Mouse (Mus musculus) MEL (cell line): ENCODE measurements around the gene Tbx21. TPM values are rescaled to one million over a fixed set of nuclear protein-coding genes. Genes with fewer than 3 reads are reported as not detected.

Experiments
- DNase-seq: peaks from one replicate; pipeline ENCODE4 v3.0.0; 2011; ENCODE audit warnings: low read depth, low spot score
- H3K27ac ChIP-seq: 2 replicates; pipeline ENCODE4 v1.5.1; 2012; ENCODE audit warnings: low read depth, mild to moderate bottlenecking, control low read depth, low read length, moderate library complexity; ENCODE audit not compliant: control insufficient read depth
- H3K27me3 ChIP-seq, 2 experiments: fragments of 150-350 bp in 1 of 2; sonication (generic) in 1 of 2; 2 replicates each; pipeline ENCODE4 v1.6.1; 2012; ENCODE audit warnings: low read length in 2 of 2, mild to moderate bottlenecking in 2 of 2, improper control_type of control experiment in 1 of 2, moderate library complexity in 1 of 2; ENCODE audit not compliant: insufficient read depth in 2 of 2, control insufficient read depth in 1 of 2
- H3K36me3 ChIP-seq, 2 experiments: 2 replicates each; pipeline ENCODE4 v1.6.1; 2012 to 2014; ENCODE audit warnings: low read length in 2 of 2, improper control_type of control experiment in 1 of 2, inconsistent platforms in 1 of 2, mild to moderate bottlenecking in 1 of 2; ENCODE audit not compliant: insufficient read depth in 2 of 2, control insufficient read depth in 1 of 2
- H3K4me1 ChIP-seq, 2 experiments: fragments of 150-350 bp in 1 of 2; sonication (generic) in 1 of 2; 2 replicates each; pipeline ENCODE4 v1.6.1; 2012; ENCODE audit warnings: low read length in 2 of 2, improper control_type of control experiment in 1 of 2, mild to moderate bottlenecking in 1 of 2; ENCODE audit not compliant: insufficient read depth in 2 of 2, control insufficient read depth in 1 of 2
- H3K4me3 ChIP-seq, 2 experiments: fragments of 150-350 bp in 1 of 2; sonication (generic) in 1 of 2; 2 replicates each; pipeline ENCODE4 v1.5.1; 2012; ENCODE audit warnings: low read depth in 2 of 2, low read length in 2 of 2, mild to moderate bottlenecking in 2 of 2, moderate library complexity in 2 of 2, control low read depth in 1 of 2, improper control_type of control experiment in 1 of 2; ENCODE audit not compliant: control insufficient read depth in 1 of 2, insufficient read depth in 1 of 2
- H3K79me2 ChIP-seq: 2 replicates; pipeline ENCODE4 v1.6.1; 2012; ENCODE audit warnings: mild to moderate bottlenecking, low read length, moderate library complexity; ENCODE audit not compliant: control insufficient read depth, poor library complexity, insufficient read depth
- H3K9ac ChIP-seq: 2 replicates; pipeline ENCODE4 v1.6.1; 2012; ENCODE audit warnings: low read depth, mild to moderate bottlenecking, control low read depth, low read length, moderate library complexity; ENCODE audit not compliant: control insufficient read depth, poor library complexity, severe bottlenecking
- H3K9me3 ChIP-seq: fragments of 150-350 bp; sonication (generic); replicated peaks from 2 replicates; pipeline ENCODE4 v1.6.1; 2012; ENCODE audit warnings: mild to moderate bottlenecking, low read length, improper control_type of control experiment, moderate library complexity; ENCODE audit not compliant: insufficient read depth
- BHLHE40 ChIP-seq: IDR thresholded peaks from 2 replicates; pipeline ENCODE4 v1.6.1; 2012; ENCODE audit warnings: low read depth, mild to moderate bottlenecking, inconsistent platforms, low read length, improper control_type of control experiment, borderline replicate concordance
- CHD2 ChIP-seq: IDR thresholded peaks from 2 replicates; pipeline ENCODE4 v1.6.1; 2011; ENCODE audit warnings: low read length, improper control_type of control experiment
- E2F4 ChIP-seq: IDR thresholded peaks from 2 replicates; pipeline ENCODE4 v1.6.1; 2011; ENCODE audit warnings: low read depth, low read length, improper control_type of control experiment, borderline replicate concordance
- ELF1 ChIP-seq: IDR thresholded peaks from 2 replicates; pipeline ENCODE4 v1.6.1; 2014; ENCODE audit warnings: low read depth, mild to moderate bottlenecking, inconsistent platforms, low read length, improper control_type of control experiment, moderate library complexity
- EP300 ChIP-seq, 2 experiments: IDR thresholded peaks; 2 replicates each; pipeline ENCODE4 v1.6.1; 2011; ENCODE audit warnings: improper control_type of control experiment in 2 of 2, low read length in 2 of 2, low read depth in 1 of 2, mild to moderate bottlenecking in 1 of 2
- GABPA ChIP-seq: IDR thresholded peaks from 2 replicates; pipeline ENCODE4 v1.6.1; 2012; ENCODE audit warnings: low read depth, mild to moderate bottlenecking, inconsistent platforms, low read length, improper control_type of control experiment, moderate library complexity
- GATA1 ChIP-seq: IDR thresholded peaks from 2 replicates; pipeline ENCODE4 v1.6.1; 2011; ENCODE audit warnings: low read depth, low read length, improper control_type of control experiment
- JUND ChIP-seq: IDR thresholded peaks from 2 replicates; pipeline ENCODE4 v1.6.1; 2011; ENCODE audit warnings: low read depth, mild to moderate bottlenecking, improper control_type of control experiment, low read length
- KAT2A ChIP-seq: conservative IDR thresholded peaks from 2 replicates; pipeline ENCODE4 v1.6.1; 2012; ENCODE audit warnings: low read depth, low read length, improper control_type of control experiment, inconsistent platforms
- MAFK ChIP-seq: IDR thresholded peaks from 2 replicates; pipeline ENCODE4 v1.6.1; 2011; ENCODE audit warnings: low read depth, mild to moderate bottlenecking, low read length, improper control_type of control experiment, borderline replicate concordance
- MAZ ChIP-seq: IDR thresholded peaks from 2 replicates; pipeline ENCODE4 v1.6.1; 2012; ENCODE audit warnings: low read depth, mild to moderate bottlenecking, inconsistent platforms, low read length, improper control_type of control experiment
- MYB ChIP-seq: IDR thresholded peaks from 2 replicates; pipeline ENCODE4 v1.6.1; 2011; ENCODE audit warnings: mild to moderate bottlenecking, low read depth, low read length, improper control_type of control experiment
- NELFE ChIP-seq: IDR thresholded peaks from 2 replicates; pipeline ENCODE4 v1.6.1; 2011; ENCODE audit warnings: low read depth, low read length, improper control_type of control experiment
- NRF1 ChIP-seq: IDR thresholded peaks from 2 replicates; pipeline ENCODE4 v1.6.1; 2014; ENCODE audit warnings: low read depth, mild to moderate bottlenecking, inconsistent platforms, low read length, improper control_type of control experiment, moderate library complexity; ENCODE audit not compliant: poor library complexity, insufficient read depth, severe bottlenecking
- POLR2A ChIP-seq, 2 experiments: IDR thresholded peaks; 2 replicates each; pipeline ENCODE4 v1.6.1; 2011 to 2012; ENCODE audit warnings: low read length in 2 of 2, mild to moderate bottlenecking in 2 of 2, control low read depth in 1 of 2, improper control_type of control experiment in 1 of 2, low read depth in 1 of 2, moderate library complexity in 1 of 2; ENCODE audit not compliant: control insufficient read depth in 1 of 2, insufficient read depth in 1 of 2, poor library complexity in 1 of 2
- RAD21 ChIP-seq: IDR thresholded peaks from 2 replicates; pipeline ENCODE4 v1.6.1; 2011; ENCODE audit warnings: mild to moderate bottlenecking, low read depth, low read length, improper control_type of control experiment
- RCOR1 ChIP-seq: IDR thresholded peaks from 2 replicates; pipeline ENCODE4 v1.6.1; 2012; ENCODE audit warnings: low read depth, mild to moderate bottlenecking, inconsistent platforms, low read length, improper control_type of control experiment
- SIN3A ChIP-seq: IDR thresholded peaks from 2 replicates; pipeline ENCODE4 v1.6.1; 2012; ENCODE audit warnings: low read length, improper control_type of control experiment, inconsistent platforms
- TAL1 ChIP-seq: IDR thresholded peaks from 2 replicates; pipeline ENCODE4 v1.6.1; 2012; ENCODE audit warnings: mild to moderate bottlenecking, inconsistent platforms, low read length, moderate library complexity, mixed read lengths
- TCF12 ChIP-seq: IDR thresholded peaks from 2 replicates; pipeline ENCODE4 v1.6.1; 2014; ENCODE audit warnings: low read depth, mild to moderate bottlenecking, inconsistent platforms, low read length, improper control_type of control experiment, moderate library complexity
- USF2 ChIP-seq, 2 experiments: IDR thresholded peaks; 2 replicates each; pipeline ENCODE4 v1.6.1; 2011 to 2012; ENCODE audit warnings: improper control_type of control experiment in 2 of 2, low read length in 2 of 2, borderline replicate concordance in 1 of 2, inconsistent platforms in 1 of 2, low read depth in 1 of 2, mild to moderate bottlenecking in 1 of 2; ENCODE audit not compliant: insufficient read depth in 1 of 2
- ZKSCAN1 ChIP-seq: IDR thresholded peaks from 2 replicates; pipeline ENCODE4 v1.6.1; 2012; ENCODE audit warnings: low read depth, mild to moderate bottlenecking, inconsistent platforms, low read length, improper control_type of control experiment, moderate library complexity
- ZMIZ1 ChIP-seq: IDR thresholded peaks from 2 replicates; pipeline ENCODE4 v1.6.1; 2012; ENCODE audit warnings: low read depth, mild to moderate bottlenecking, inconsistent platforms, low read length, improper control_type of control experiment, moderate library complexity
- ZNF384 ChIP-seq: IDR thresholded peaks from 2 replicates; pipeline ENCODE4 v1.6.1; 2012; ENCODE audit warnings: low read depth, mild to moderate bottlenecking, inconsistent platforms, low read length, improper control_type of control experiment
- polyA plus RNA-seq, 2 experiments: library from polyadenylated mRNA; stranded (reverse) in 1 of 2; unstranded in 1 of 2; fragments of >175 nt in 1 of 2; fragments of >200 nt in 1 of 2; gene quantifications; 2 replicates each; pipeline versions ENCODE4 v1.2.1 to v1.2.4; 2012; ENCODE audit warnings: low replicate concordance in 2 of 2, low read depth in 1 of 2; ENCODE audit not compliant: insufficient read length in 2 of 2, insufficient read depth in 1 of 2, missing spikeins in 1 of 2
- total RNA-seq: library from RNA; depleted of rRNA; stranded (reverse); fragments of 300-350 nt; gene quantifications from 2 replicates; pipeline ENCODE4 v1.2.3, GENCODE M21; 2012

Tbx21 gene
- total and polyA plus RNA-seq, 3 experiments, result not detected

- no peak overlapping the region for H3K27ac ChIP-seq
- no peaks in the 10 kb centered on the region for H3K27me3 ChIP-seq
- H3K9me3 ChIP-seq, result no peaks in the 10 kb centered on the region
- peaks cover 5 to 16% of the 10 kb centered on the region in 2 experiments; a peak in 2 of 4 replicates for H3K4me1 ChIP-seq
- DNase-seq, result no peak
- H3K9ac ChIP-seq, result no peak overlapping the region
- H3K4me3 ChIP-seq, result no peak overlapping the region
- H3K36me3 ChIP-seq, result peaks cover 2 to 3% of the 10 kb centered on the region in 2 experiments; a peak in 1 of 4 replicates
- TF ChIP-seq GATA1 (no peak), MAFK (no peak), ELF1 (no peak), EP300 (IDR thresholded peaks at IDR 0.05; ENCODE audit: low read depth in 1 of 2, low read length in 2 of 2) (no peak), BHLHE40 (no peak), SIN3A (no peak), NRF1 (no peak), ZMIZ1 (no peak), ZNF384 (no peak)
- H3K79me2 ChIP-seq, result peaks cover 3% of the 10 kb centered on the region; the same call in 1 of the 2 replicates
Measured at GRCm38 (mm10) chr11:97145320-97145719, 30.2 kb upstream of the Tbx21 start.

- no peaks in the 10 kb centered on the region for H3K79me2 ChIP-seq
- no peak overlapping the region for H3K4me3 ChIP-seq
- peaks cover 0 to 7% of the 10 kb centered on the region in 2 experiments; a peak in 1 of 4 replicates for H3K4me1 ChIP-seq
- no peak overlapping the region for H3K9ac ChIP-seq
- no peaks in the 10 kb centered on the region for H3K27me3 ChIP-seq
- no peak overlapping the region for H3K27ac ChIP-seq
- no peaks in the 10 kb centered on the region for H3K9me3 ChIP-seq
- DNase-seq, result no peak
- no peak for TF ChIP-seq EP300 (IDR thresholded peaks at IDR 0.05; ENCODE audit: low read depth in 1 of 2, low read length in 2 of 2)
- TF ChIP-seq JUND, result no peak
- no peak for TF ChIP-seq ZNF384
- TF ChIP-seq MAFK, result no peak
- TF ChIP-seq KAT2A, result no peak
- no peak for TF ChIP-seq CHD2
- TF ChIP-seq TCF12, result no peak
- TF ChIP-seq RAD21, result no peak
- no peak for TF ChIP-seq RCOR1
- TF ChIP-seq E2F4, result no peak
- TF ChIP-seq MYB, result no peak
- no peak for TF ChIP-seq NELFE
- no peak for TF ChIP-seq MAZ
- TF ChIP-seq TAL1, result no peak
- TF ChIP-seq POLR2A (IDR thresholded peaks at IDR 0.05; ENCODE audit: control insufficient read depth in 1 of 2, insufficient read depth in 1 of 2, low read depth in 1 of 2, low read length in 2 of 2, poor library complexity in 1 of 2), result no peak
- no peak for TF ChIP-seq ZKSCAN1
- TF ChIP-seq USF2 (IDR thresholded peaks at IDR 0.05; ENCODE audit: borderline replicate concordance in 1 of 2, insufficient read depth in 1 of 2, low read depth in 1 of 2, low read length in 2 of 2), result no peak
- no peak for TF ChIP-seq GABPA
- H3K36me3 ChIP-seq, result 0 out of 4 replicates have a peak, but pooled peaks cover 0 to 2% of the 10 kb centered on the region in 2 experiments
Measured at GRCm38 (mm10) chr11:97143196-97143900, 28.2 kb upstream of the Tbx21 start.
